Mouse (Mus musculus) embryonic fibroblast, embryonic 13.5 days (primary cell): Measurements from ENCODE around the gene Gm11236.

Experiments used
- CTCF ChIP-seq: IDR thresholded peaks from 2 replicates; pipeline ENCODE4 v1.5.1; 2011; ENCODE audit warnings: mild to moderate bottlenecking, control low read depth, low read length, moderate library complexity, borderline replicate concordance; ENCODE audit not compliant: insufficient read depth
- POLR2A ChIP-seq: IDR thresholded peaks from 2 replicates; pipeline ENCODE4 v1.6.1; 2011; ENCODE audit warnings: low read depth, mild to moderate bottlenecking, control low read depth, low read length, moderate library complexity

- no peak for TF ChIP-seq CTCF
- no peak for TF ChIP-seq POLR2A
These were observed 38.7 kb upstream of the Gm11236 start for GRCm38 (mm10) chr4:73599248-73599647.
